Mouse (Mus musculus) forebrain, embryonic 11.5 days (tissue): ENCODE measurements around the gene Brdt. TPM values are rescaled to one million over a fixed set of nuclear protein-coding genes. Genes with fewer than 3 reads are reported as not detected.

Experiments
- ATAC-seq: fragments of 200-750 bp; cut with Nextera tagmentation; replicated peaks from 2 replicates; pipeline ENCODE4 v1.8.0; 2017; ENCODE audit warnings: moderate TSS enrichment; ENCODE audit not compliant: low FRiP score
- DNase-seq: peaks from one replicate; pipeline ENCODE4 v3.0.0-alpha.2; 2017; ENCODE audit warnings: low spot score
- H3K27ac ChIP-seq: fragments of 300-500 bp; sonication (generic); 2 replicates; pipeline ENCODE4 v1.5.1; 2014; ENCODE audit warnings: low read depth, low read length
- H3K27me3 ChIP-seq: fragments of 300-500 bp; sonication (generic); 2 replicates; pipeline ENCODE4 v1.6.1; 2014; ENCODE audit warnings: mild to moderate bottlenecking, low read length, mixed read lengths; ENCODE audit not compliant: control insufficient read depth, insufficient read depth
- H3K36me3 ChIP-seq: fragments of 300-500 bp; sonication (generic); 2 replicates; pipeline ENCODE4 v1.6.1; 2014; ENCODE audit warnings: mild to moderate bottlenecking, low read length, moderate library complexity, mixed read lengths; ENCODE audit not compliant: control insufficient read depth, insufficient read depth
- H3K4me1 ChIP-seq: fragments of 300-500 bp; sonication (generic); replicated peaks from 2 replicates; pipeline ENCODE4 v1.6.1; 2014; ENCODE audit warnings: low read length, mixed read lengths; ENCODE audit not compliant: control insufficient read depth, insufficient read depth
- H3K4me2 ChIP-seq: fragments of 300-500 bp; sonication (generic); 2 replicates; pipeline ENCODE4 v1.6.1; 2014; ENCODE audit warnings: low read depth, mild to moderate bottlenecking, low read length, moderate library complexity, mixed read lengths; ENCODE audit not compliant: severe bottlenecking
- H3K4me3 ChIP-seq: fragments of 300-500 bp; sonication (generic); 2 replicates; pipeline ENCODE4 v1.5.1; 2014; ENCODE audit warnings: low read depth, low read length
- H3K9ac ChIP-seq: fragments of 300-500 bp; sonication (generic); 2 replicates; pipeline ENCODE4 v1.6.1; 2014; ENCODE audit warnings: low read length
- H3K9me3 ChIP-seq: fragments of 300-500 bp; sonication (generic); 2 replicates; pipeline ENCODE4 v1.6.1; 2016; ENCODE audit warnings: low read length, mixed read lengths; ENCODE audit not compliant: control insufficient read depth
- WGBS: fragments of 180-500 bp; shearing (Covaris S2); extraction: QIAGEN DNeasy Blood & Tissue Kit; methylation state at CpG from one replicate; pipeline ENCODE4 v1.1.7; 2014; 5-methylcytosine and 5-hydroxymethylcytosine counted together
- polyA plus RNA-seq: library from polyadenylated mRNA; unstranded; fragments of >200 nt; fragmentation: Nextera tagmentation; extraction: Ambion mirVana; gene quantifications from 2 replicates; pipeline ENCODE4 v1.2.1, GENCODE M21; 2014

The Brdt gene
- polyA plus RNA-seq, 1 experiment from 2014 or later = 1.1 TPM

GRCm38 (mm10) chr5:107415098-107415497, 84.1 kb downstream of the Brdt start:
- H3K9me3 ChIP-seq = no peaks in the 10 kb centered on the region
- no peaks in the 10 kb centered on the region for H3K27me3 ChIP-seq
- WGBS = 84% methylated on average over 2 of the region's 2 CpGs
- no peak overlapping the region for H3K4me3 ChIP-seq
- H3K36me3 ChIP-seq = no peaks in the 10 kb centered on the region
- H3K9ac ChIP-seq = no peak overlapping the region
- ATAC-seq = no peak
- H3K27ac ChIP-seq = no peak overlapping the region
- H3K4me2 ChIP-seq = no peak overlapping the region
- no peaks in the 10 kb centered on the region for H3K4me1 ChIP-seq
- no peak for DNase-seq

- WGBS = 78% methylated on average over 1 of the region's 1 CpGs
Observed at GRCm38 (mm10) chr5:107421676-107422075, 90.7 kb downstream of the Brdt start.

GRCm38 (mm10) chr5:107431249-107431648, 100.3 kb downstream of the Brdt start, which contains the start of gene Lpcat2b:
TSS of gene Lpcat2b (plus strand) at chr5:107431549.
- H3K4me2 ChIP-seq = no peak within 1 kb of the TSS
- no peak within 1 kb of the TSS for H3K4me3 ChIP-seq
- no peak within 1 kb of the TSS for H3K27ac ChIP-seq
- no peaks in the 10 kb centered on the region for H3K4me1 ChIP-seq
- ATAC-seq = no peak
- no peaks in the 10 kb centered on the region for H3K36me3 ChIP-seq
- no peak for DNase-seq
- H3K9me3 ChIP-seq = no peaks in the 10 kb centered on the region
- H3K9ac ChIP-seq = no peak within 1 kb of the TSS
- WGBS = 87% methylated on average over 3 of the region's 3 CpGs
- H3K27me3 ChIP-seq = no peaks in the 10 kb centered on the region

More at GRCm38 (mm10) chr5:107421676-107422075, 90.7 kb downstream of the Brdt start:
- H3K9ac ChIP-seq = no peak overlapping the region
- H3K36me3 ChIP-seq = no peaks in the 10 kb centered on the region
- no peak for DNase-seq
- H3K4me1 ChIP-seq = no peaks in the 10 kb centered on the region
- no peak overlapping the region for H3K27ac ChIP-seq
- H3K27me3 ChIP-seq = no peaks in the 10 kb centered on the region
- H3K9me3 ChIP-seq = no peaks in the 10 kb centered on the region
- ATAC-seq = no peak
- no peak overlapping the region for H3K4me3 ChIP-seq
- no peak overlapping the region for H3K4me2 ChIP-seq

- no peaks in the 10 kb centered on the region for H3K4me1 ChIP-seq
- no peaks in the 10 kb centered on the region for H3K9me3 ChIP-seq
- H3K4me3 ChIP-seq = no peak overlapping the region
- no peak overlapping the region for H3K9ac ChIP-seq
- no peaks in the 10 kb centered on the region for H3K36me3 ChIP-seq
- 87% methylated on average over 5 of the region's 5 CpGs for WGBS
- no peak overlapping the region for H3K4me2 ChIP-seq
- no peak overlapping the region for H3K27ac ChIP-seq
- H3K27me3 ChIP-seq = no peaks in the 10 kb centered on the region
- ATAC-seq (no peak), DNase-seq (no peak)
Observed at GRCm38 (mm10) chr5:107434001-107434400, 103.0 kb downstream of the Brdt start.

- no peak overlapping the region for H3K4me3 ChIP-seq
- no peaks in the 10 kb centered on the region for H3K27me3 ChIP-seq
- ATAC-seq = no peak
- 88% methylated on average over 6 of the region's 6 CpGs for WGBS
- no peaks in the 10 kb centered on the region for H3K36me3 ChIP-seq
- H3K9me3 ChIP-seq = no peaks in the 10 kb centered on the region
- H3K4me2 ChIP-seq = no peak overlapping the region
- H3K4me1 ChIP-seq = no peaks in the 10 kb centered on the region
- no peak for DNase-seq
- no peak overlapping the region for H3K9ac ChIP-seq
- H3K27ac ChIP-seq = no peak overlapping the region
Observed at GRCm38 (mm10) chr5:107436185-107436584, 105.2 kb downstream of the Brdt start.

Other genes with a start within 250 kb of the Brdt start
- gene Tgfbr3, start 41.5 kb upstream of the Brdt start, polyA plus RNA-seq = 6.9 and 7.6 TPM in 2 replicates
- gene Ephx4, start 71.6 kb downstream of the Brdt start, polyA plus RNA-seq = 0.95 and 1.1 TPM in 2 replicates
- not detected in 2 replicates for gene Lpcat2b, start 100.4 kb downstream of the Brdt start, polyA plus RNA-seq
- 9.4 and 10.0 TPM in 2 replicates for gene Btbd8, start 106.8 kb downstream of the Brdt start, polyA plus RNA-seq
- gene Gm42669, start 176.5 kb downstream of the Brdt start, polyA plus RNA-seq = 0.48 and 0.63 TPM in 2 replicates
- gene 1700028K03Rik, start 203.6 kb downstream of the Brdt start, polyA plus RNA-seq = 0.16 TPM in 1 of 2 replicates, not detected in the other